Mouse (Mus musculus) midbrain, embryonic 14.5 days (tissue): ENCODE measurements around the gene Ubn1. TPM values are rescaled to one million over a fixed set of nuclear protein-coding genes. Genes with fewer than 3 reads are reported as not detected.

Experiments
- ATAC-seq: fragments of 200-750 bp; cut with Nextera tagmentation; 2 replicates; pipeline ENCODE4 v1.8.0; 2017; ENCODE audit warnings: moderate number of reproducible peaks, moderate library complexity; ENCODE audit not compliant: low FRiP score, low TSS enrichment
- DNase-seq: peaks from one replicate; pipeline ENCODE4 v3.0.0-alpha.2; 2015
- H3K27ac ChIP-seq: fragments of 300-500 bp; sonication (generic); replicated peaks from 2 replicates; pipeline ENCODE4 v1.5.1; 2014; ENCODE audit warnings: mild to moderate bottlenecking, low read depth, low read length, moderate library complexity
- H3K27me3 ChIP-seq: fragments of 300-500 bp; sonication (generic); 2 replicates; pipeline ENCODE4 v1.6.1; 2014; ENCODE audit warnings: low read length, control low read depth, mixed read lengths; ENCODE audit not compliant: control insufficient read depth, insufficient read depth
- H3K36me3 ChIP-seq: fragments of 300-500 bp; sonication (generic); 2 replicates; pipeline ENCODE4 v1.6.1; 2014; ENCODE audit warnings: low read length, control low read depth; ENCODE audit not compliant: control insufficient read depth, insufficient read depth
- H3K4me1 ChIP-seq: fragments of 300-500 bp; sonication (generic); 2 replicates; pipeline ENCODE4 v1.6.1; 2014; ENCODE audit warnings: mild to moderate bottlenecking, antibody characterized with exemption, low read length, control low read depth; ENCODE audit not compliant: control insufficient read depth, insufficient read depth
- H3K4me2 ChIP-seq: fragments of 300-500 bp; sonication (generic); 2 replicates; pipeline ENCODE4 v1.6.1; 2014; ENCODE audit warnings: mild to moderate bottlenecking, low read length, moderate library complexity
- H3K4me3 ChIP-seq: fragments of 300-500 bp; sonication (generic); replicated peaks from 2 replicates; pipeline ENCODE4 v1.5.1; 2014; ENCODE audit warnings: low read depth, low read length
- H3K9ac ChIP-seq: fragments of 300-500 bp; sonication (generic); replicated peaks from 2 replicates; pipeline ENCODE4 v1.6.1; 2014; ENCODE audit warnings: mild to moderate bottlenecking, low read length, moderate library complexity
- H3K9me3 ChIP-seq: fragments of 300-500 bp; sonication (generic); 2 replicates; pipeline ENCODE4 v1.6.1; 2016; ENCODE audit warnings: low read length, control low read depth, mixed read lengths; ENCODE audit not compliant: control insufficient read depth
- WGBS: fragments of 180-500 bp; shearing (Covaris S2); extraction: QIAGEN DNeasy Blood & Tissue Kit; methylation state at CpG from one replicate; pipeline ENCODE4 v1.1.7; 2014; 5-methylcytosine and 5-hydroxymethylcytosine counted together
- polyA plus RNA-seq: library from polyadenylated mRNA; unstranded; fragments of >200 nt; fragmentation: Nextera tagmentation; extraction: Ambion mirVana; gene quantifications from 2 replicates; pipeline ENCODE4 v1.2.1, GENCODE M21; 2014

Ubn1 gene
- polyA plus RNA-seq, 1 experiment from 2014 or later: 19.8 TPM

DNA sequence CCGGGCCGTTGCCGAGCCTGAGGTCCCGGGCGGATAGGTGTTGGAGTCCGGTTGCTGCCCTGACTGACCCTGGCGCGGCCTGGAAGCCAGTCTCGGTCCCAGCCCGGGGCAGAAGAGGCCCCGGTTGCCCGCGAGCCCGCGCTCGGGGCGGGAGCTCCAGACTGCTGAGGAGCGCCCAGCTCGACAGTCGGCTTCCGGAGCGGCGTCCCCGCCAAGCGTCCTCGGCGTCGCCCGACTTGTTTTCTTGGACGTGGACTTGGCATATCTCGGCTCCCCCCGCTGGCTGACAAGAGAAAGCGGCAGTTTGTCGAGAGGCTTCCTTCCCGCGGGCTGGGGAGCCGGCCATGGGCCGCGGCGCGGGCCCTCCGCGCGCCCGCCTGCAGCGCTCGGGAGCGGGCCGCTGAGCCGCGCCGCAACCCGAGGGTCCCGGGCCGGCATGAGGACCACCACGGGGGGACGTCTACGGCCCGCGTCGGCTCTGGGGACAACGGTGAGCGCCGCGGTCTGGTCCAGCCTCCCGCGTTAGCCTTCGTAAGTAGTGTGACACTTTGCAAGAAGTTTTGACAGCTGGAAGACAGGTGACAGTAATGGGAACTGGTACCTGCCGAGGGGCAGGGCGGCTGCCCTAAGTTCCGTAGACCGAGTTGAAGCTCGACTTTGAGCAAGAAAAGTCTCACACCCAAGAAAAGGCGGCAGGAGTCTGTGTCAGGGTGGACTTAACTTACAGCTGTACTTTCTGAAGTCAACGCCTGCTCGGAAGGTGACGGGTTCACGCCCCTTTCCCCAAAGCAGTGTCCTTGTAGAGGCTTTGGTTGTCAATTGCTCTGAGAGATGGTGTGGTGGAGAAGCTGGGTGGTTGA, 624 bp downstream of the Ubn1 start:
- peaks cover 39% of the 10 kb centered on the region for H3K36me3 ChIP-seq
- WGBS: under 1% methylated on average over 78 of the region's 78 CpGs
- peak overlapping the region; percentile 96 for H3K4me3 ChIP-seq
- peak overlapping the region; percentile 95 for H3K4me2 ChIP-seq
- DNase-seq: peak; percentile 83
- ATAC-seq: peak; percentile 80
- peak overlapping the region; percentile 80 for H3K9ac ChIP-seq
- H3K27ac ChIP-seq: peak overlapping the region; percentile 94
- no peaks in the 10 kb centered on the region for H3K9me3 ChIP-seq
- H3K27me3 ChIP-seq: no peaks in the 10 kb centered on the region
- H3K4me1 ChIP-seq: peaks cover 18% of the 10 kb centered on the region

DNA sequence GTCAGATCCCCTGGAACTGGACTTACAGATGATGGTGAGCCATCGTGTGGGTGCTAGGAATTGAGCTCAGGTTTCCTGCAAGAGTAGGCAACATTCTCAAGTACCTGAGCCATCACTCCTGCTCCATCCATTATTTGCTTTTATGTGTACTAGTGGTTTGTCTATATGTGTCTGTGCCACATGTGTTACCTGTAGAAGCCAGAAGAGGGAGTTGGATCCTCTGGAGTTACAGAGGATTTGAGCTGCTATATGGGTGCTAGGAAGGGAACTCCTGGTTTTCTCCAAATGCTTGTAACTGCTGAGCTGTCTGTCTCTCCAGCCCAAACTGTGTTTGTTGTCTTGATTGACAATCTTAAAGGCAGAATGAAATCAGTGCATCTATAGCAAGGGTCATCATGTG, 8.3 kb downstream of the Ubn1 start:
- no peak overlapping the region for H3K4me3 ChIP-seq
- ATAC-seq: no peak
- peaks cover 62% of the 10 kb centered on the region for H3K36me3 ChIP-seq
- H3K9ac ChIP-seq: no peak overlapping the region
- no peaks in the 10 kb centered on the region for H3K27me3 ChIP-seq
- no peak overlapping the region for H3K27ac ChIP-seq
- WGBS: 86% methylated on average over 1 of the region's 1 CpGs
- no peaks in the 10 kb centered on the region for H3K9me3 ChIP-seq
- DNase-seq: peak; percentile 43
- H3K4me1 ChIP-seq: no peaks in the 10 kb centered on the region
- H3K4me2 ChIP-seq: no peak overlapping the region

DNA sequence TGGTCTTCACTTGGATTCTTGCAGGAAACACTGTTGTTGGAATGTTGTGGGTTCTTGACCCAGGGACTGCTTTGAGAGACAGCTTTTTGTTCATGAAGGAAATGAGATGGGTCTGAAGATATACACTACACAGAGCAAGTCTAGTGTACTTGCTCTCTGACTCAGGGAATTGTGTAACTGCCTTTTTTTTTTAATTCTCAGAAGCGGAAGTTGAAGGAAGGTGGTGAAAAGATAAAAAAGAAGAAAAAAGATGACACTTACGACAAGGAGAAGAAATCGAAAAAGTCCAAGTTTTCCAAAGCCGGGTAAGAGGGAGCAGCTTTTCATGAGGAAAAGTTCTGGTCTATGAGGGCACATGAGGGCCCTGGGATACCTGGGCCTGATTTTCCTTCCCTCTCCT, 13.6 kb downstream of the Ubn1 start:
- WGBS: 96% methylated on average over 4 of the region's 4 CpGs
- ATAC-seq: no peak
- Histone ChIP-seq H3K9ac (no peak overlapping the region), H3K27ac (no peak overlapping the region), H3K27me3 (no peaks in the 10 kb centered on the region), H3K36me3 (peaks cover 66% of the 10 kb centered on the region), H3K4me2 (no peak overlapping the region), H3K4me3 (no peak overlapping the region), H3K4me1 (no peaks in the 10 kb centered on the region), H3K9me3 (no peaks in the 10 kb centered on the region)
- no peak for DNase-seq

DNA sequence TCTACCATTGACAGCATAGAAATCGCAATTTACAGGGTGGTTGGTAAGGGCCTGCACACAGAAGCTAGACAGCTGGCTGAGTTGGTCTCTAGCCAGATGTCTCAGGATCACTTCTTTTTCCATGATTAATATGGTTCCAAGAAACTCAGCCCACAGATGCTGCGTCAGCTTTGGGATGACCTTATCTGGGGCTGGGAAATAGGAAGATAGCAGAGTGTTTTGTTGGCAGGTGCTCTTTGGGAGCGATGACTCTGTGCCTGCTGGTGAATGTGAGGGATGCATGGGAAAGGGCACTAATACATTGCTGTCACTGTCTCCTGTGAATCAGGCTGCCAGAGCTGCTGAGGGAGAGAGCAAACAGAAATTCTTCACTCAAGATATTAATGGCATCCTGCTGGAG, 20.5 kb downstream of the Ubn1 start:
- Histone ChIP-seq H3K27me3 (no peaks in the 10 kb centered on the region), H3K36me3 (peaks cover 79% of the 10 kb centered on the region), H3K9ac (no peak overlapping the region), H3K4me2 (no peak overlapping the region), H3K4me3 (no peak overlapping the region), H3K27ac (no peak overlapping the region), H3K4me1 (no peaks in the 10 kb centered on the region), H3K9me3 (no peaks in the 10 kb centered on the region)
- DNase-seq (no peak), ATAC-seq (no peak)
- 99% methylated on average over 3 of the region's 3 CpGs for WGBS

DNA sequence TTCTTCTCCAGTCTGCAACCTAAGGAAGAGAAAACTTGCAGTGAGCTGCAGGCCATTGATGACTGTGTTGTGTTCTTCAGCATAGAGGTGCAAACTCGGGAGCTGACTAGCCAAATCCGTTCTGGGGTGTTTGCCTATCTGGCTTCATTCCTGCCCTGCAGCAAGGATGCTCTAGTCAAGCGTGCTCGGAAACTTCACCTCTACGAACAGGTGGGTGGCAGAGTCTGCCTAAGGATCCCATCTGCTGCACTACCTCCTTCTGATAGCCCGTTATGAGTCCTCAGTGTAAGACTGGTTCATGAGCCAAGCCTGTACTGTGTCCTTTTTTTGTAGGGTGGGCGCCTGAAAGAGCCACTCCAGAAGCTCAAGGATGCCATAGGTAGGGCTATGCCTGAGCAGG, 22.1 kb downstream of the Ubn1 start:
- Histone ChIP-seq H3K4me2 (no peak overlapping the region), H3K27me3 (no peaks in the 10 kb centered on the region), H3K9ac (no peak overlapping the region), H3K36me3 (peaks cover 80% of the 10 kb centered on the region), H3K27ac (no peak overlapping the region), H3K4me3 (no peak overlapping the region), H3K4me1 (no peaks in the 10 kb centered on the region), H3K9me3 (no peaks in the 10 kb centered on the region)
- ATAC-seq: no peak
- WGBS: 94% methylated on average over 7 of the region's 7 CpGs
- no peak for DNase-seq

DNA sequence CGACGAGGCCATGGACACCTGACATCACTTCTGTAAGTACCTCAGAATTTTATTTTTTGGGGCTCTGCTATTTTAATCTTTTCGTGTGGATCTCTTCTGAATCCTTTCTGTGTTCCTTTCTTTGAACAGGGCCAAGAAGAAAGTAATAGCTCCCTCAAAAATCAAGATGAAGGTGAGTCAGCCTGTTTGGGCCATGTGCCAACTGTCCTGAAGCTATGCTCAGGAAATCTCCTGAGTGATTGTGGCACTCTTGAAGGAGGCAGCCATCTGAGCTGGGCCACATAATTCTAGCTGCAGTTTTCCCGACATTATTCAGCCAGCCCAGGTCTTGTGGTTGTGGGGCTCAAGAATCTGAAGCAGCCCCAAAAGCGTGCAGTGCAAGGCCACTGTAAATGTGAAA, 24.5 kb downstream of the Ubn1 start:
- peaks cover 89% of the 10 kb centered on the region for H3K36me3 ChIP-seq
- H3K4me3 ChIP-seq: no peak overlapping the region
- H3K27me3 ChIP-seq: no peaks in the 10 kb centered on the region
- no peaks in the 10 kb centered on the region for H3K4me1 ChIP-seq
- DNase-seq (no peak), ATAC-seq (no peak)
- WGBS: 97% methylated on average over 5 of the region's 5 CpGs
- H3K9ac ChIP-seq: no peak overlapping the region
- no peaks in the 10 kb centered on the region for H3K9me3 ChIP-seq
- H3K27ac ChIP-seq: no peak overlapping the region
- H3K4me2 ChIP-seq: no peak overlapping the region

DNA sequence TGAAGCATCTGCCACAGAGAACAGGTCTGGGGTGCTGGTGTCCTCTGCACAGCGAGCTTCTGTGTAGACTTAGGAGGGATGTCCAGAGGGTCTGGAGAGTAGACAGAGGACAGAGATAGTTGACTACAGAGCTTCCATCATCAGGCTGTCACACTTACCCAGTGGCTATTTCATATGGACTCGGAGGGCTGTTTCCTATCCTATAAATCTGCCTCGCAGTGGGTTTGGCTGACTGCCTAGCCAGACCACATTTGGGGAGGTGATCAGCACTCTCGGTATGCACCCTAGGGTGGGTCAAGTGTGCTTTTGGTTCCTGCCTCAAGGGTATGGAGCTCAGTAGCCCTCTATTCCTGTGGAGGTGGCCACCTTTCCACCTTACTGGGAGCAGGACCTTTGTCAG, 35.3 kb downstream of the Ubn1 start:
- ATAC-seq: no peak
- no peak overlapping the region for H3K4me2 ChIP-seq
- no peak overlapping the region for H3K9ac ChIP-seq
- H3K4me3 ChIP-seq: no peak overlapping the region
- no peaks in the 10 kb centered on the region for H3K27me3 ChIP-seq
- 93% methylated on average over 4 of the region's 4 CpGs for WGBS
- DNase-seq: no peak
- H3K27ac ChIP-seq: no peak overlapping the region
- peaks cover 77% of the 10 kb centered on the region for H3K36me3 ChIP-seq
- no peaks in the 10 kb centered on the region for H3K4me1 ChIP-seq
- no peaks in the 10 kb centered on the region for H3K9me3 ChIP-seq

DNA sequence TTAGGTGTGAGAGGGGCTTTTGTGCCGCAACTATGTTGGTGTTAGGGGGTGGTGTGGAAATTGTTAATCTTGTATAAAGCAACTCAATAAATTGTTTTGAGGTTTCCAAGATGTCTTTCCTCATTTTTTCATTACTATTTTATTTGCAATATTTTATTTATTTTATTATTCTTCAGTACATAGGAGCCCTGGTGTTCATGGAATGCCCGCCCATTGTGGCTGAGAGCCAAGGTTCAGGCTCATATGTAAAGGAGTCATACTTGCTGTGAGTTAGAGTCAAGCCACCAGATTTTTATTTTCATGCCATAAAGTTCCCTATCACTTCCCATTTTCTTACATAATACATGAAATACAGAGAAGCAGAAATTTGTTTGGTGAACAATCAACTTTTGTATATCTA, 36.3 kb downstream of the Ubn1 start:
- Histone ChIP-seq H3K4me3 (no peak overlapping the region), H3K9me3 (no peaks in the 10 kb centered on the region), H3K36me3 (peaks cover 74% of the 10 kb centered on the region), H3K27ac (no peak overlapping the region), H3K4me2 (no peak overlapping the region), H3K27me3 (no peaks in the 10 kb centered on the region), H3K9ac (no peak overlapping the region), H3K4me1 (no peaks in the 10 kb centered on the region)
- DNase-seq (no peak), ATAC-seq (no peak)
- 96% methylated on average over 2 of the region's 2 CpGs for WGBS

DNA sequence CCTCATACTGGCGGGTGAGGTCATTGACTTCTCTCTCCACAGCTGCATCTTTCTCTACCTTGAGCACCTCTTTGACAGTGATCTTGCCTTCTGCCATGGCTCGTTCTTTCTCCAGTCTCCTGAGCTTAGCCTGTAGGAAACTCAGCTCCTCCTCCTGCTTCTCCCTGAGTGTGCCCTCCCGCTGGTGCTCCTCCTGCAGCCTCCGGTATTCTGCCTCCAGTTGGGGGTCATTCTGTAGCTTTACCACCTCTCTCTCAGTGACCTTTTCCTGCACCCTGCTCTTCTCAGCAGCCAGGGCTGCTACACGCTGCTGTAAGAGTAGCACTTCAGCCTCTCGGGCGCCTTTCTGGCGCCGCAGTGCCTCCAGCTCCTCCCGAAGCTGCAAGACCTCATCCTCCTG, 39.2 kb downstream of the Ubn1 start:
- DNase-seq (no peak), ATAC-seq (no peak)
- Histone ChIP-seq H3K9me3 (no peaks in the 10 kb centered on the region), H3K36me3 (peaks cover 47% of the 10 kb centered on the region), H3K27ac (no peak overlapping the region), H3K4me2 (no peak overlapping the region), H3K4me1 (no peaks in the 10 kb centered on the region), H3K27me3 (no peaks in the 10 kb centered on the region), H3K4me3 (no peak overlapping the region), H3K9ac (no peak overlapping the region)
- WGBS: 78% methylated on average over 10 of the region's 10 CpGs
